Mouse (Mus musculus) adrenal gland, adult (tissue): ENCODE measurements at regions not wholly inside any gene's neighbourhood (a gene's known extent, or its start where the extent isn't known, plus 50 kb on each side); places are given as distances from the start of the nearest gene placed in this dataset.

Experiments used
- DNase-seq, 2 experiments: peaks; one replicate each; pipeline ENCODE4 v3.0.0; 2022 to 2023; ENCODE audit warnings: low spot score in 1 of 2; ENCODE audit not compliant: inconsistent age in 2 of 2

DNA sequence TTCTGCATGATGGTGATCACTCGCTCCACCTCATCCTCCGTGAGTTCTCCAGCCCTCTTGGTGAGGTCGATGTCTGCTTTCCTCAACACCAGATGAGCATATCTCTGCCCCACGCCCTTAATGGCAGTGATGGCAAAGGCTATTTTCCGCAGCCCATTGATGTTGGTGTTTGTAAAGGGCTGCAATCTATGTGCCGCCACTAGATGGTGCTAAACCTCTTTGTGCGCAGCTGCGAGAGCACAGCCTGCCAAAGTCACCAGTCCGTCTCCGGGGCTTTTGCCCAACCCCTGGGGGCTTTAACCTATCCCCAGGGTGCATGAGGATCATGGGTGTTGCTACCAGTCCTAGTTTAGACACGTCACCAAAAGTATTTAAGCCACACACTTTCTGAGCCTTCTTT is 140.9 kb upstream of the Cts3 start:
- peak; percentile 2 to 58 for DNase-seq

DNA sequence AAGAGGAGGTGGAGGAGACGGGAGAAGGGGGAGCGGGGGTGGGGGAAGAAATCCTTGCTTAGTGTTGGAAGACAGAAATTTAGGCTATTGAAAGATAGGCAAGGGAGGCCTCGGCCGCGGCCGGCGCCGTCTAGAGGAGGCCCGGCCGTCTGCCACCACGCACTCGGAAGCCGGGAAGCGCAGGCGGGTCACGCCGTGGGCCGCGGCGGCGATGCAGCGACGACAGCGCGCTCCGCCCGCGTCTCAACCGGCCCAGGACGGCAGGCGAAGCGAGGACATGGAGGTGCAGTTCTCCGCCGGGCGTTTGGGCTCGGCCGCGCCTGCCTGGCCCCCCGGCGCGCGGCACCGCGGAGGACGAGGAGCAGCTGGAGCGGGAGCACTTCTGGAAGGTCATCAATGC is 95.8 kb upstream of the Cts3 start:
- no peak for DNase-seq
